Mouse (Mus musculus) liver, embryonic 14.5 days (tissue): ENCODE measurements around the gene Gng10.

ENCODE experiments used
- CTCF ChIP-seq: IDR thresholded peaks from 2 replicates; pipeline ENCODE4 v1.5.1; 2016; ENCODE audit warnings: antibody characterized with exemption, low read depth, control low read depth
- EP300 ChIP-seq: IDR thresholded peaks from 2 replicates; pipeline ENCODE4 v1.6.1; 2016; ENCODE audit warnings: antibody characterized with exemption, low read depth

- no peak for TF ChIP-seq CTCF
- no peak for TF ChIP-seq EP300
These were observed 39.6 kb upstream of the Gng10 start for GRCm38 (mm10) chr4:58995251-58995693.
